9 mouse cellular contexts compared by ENCODE assay signal in genomic region chr2:164771123-164771522, GRCm38 (mm10). TPM values are rescaled to one million over a fixed set of nuclear protein-coding genes. Genes with fewer than 3 reads are reported as not detected.
DNase-seq lines count a peak whose midpoint lies in the region; ATAC-seq and TF ChIP-seq lines count a peak whose summit lies in the region.
"Had no signal": no experiment of that assay in that cellular context is flagged by ENCODE, and none has a peak within 500 bp of the region (broad histone marks: within the 10 kb centered on the region; RNA-seq: fewer than 3 reads in every experiment).

No protein-coding gene starts in this region.

- peak overlapping the region; percentile 75 for H3K4me3 ChIP-seq in kidney, embryonic 14.5 days (ENCODE audit: low read length)
- H3K4me3 ChIP-seq in MEL (ENCODE audit: control insufficient read depth in 1 of 2, insufficient read depth in 1 of 2, low read depth in 2 of 2, low read length in 2 of 2) = peak overlapping the region; percentile 81 to 94
- H3K4me3 ChIP-seq in hindbrain, embryonic 13.5 days = peak overlapping the region; percentile 72
- H3K4me3 ChIP-seq in midbrain, embryonic 12.5 days = peak overlapping the region; percentile 94

- H3K9ac ChIP-seq in kidney, embryonic 14.5 days (ENCODE audit: low read depth, low read length) = peak overlapping the region; percentile 68
- peak overlapping the region; percentile 96 for H3K9ac ChIP-seq in MEL (ENCODE audit: control insufficient read depth, low read depth, low read length, poor library complexity, severe bottlenecking)
- H3K9ac ChIP-seq in hindbrain, embryonic 13.5 days = peak overlapping the region; percentile 72; the same call in 1 of the 2 replicates
- H3K9ac ChIP-seq in midbrain, embryonic 12.5 days (replicated peaks) = peak overlapping the region; percentile 76

- TF ChIP-seq CTCF in MEL (IDR thresholded peaks at IDR 0.05 in 2 of 3, conservative IDR thresholded peaks at IDR 0.05 in 1 of 3; ENCODE audit: control insufficient read depth in 1 of 3, insufficient read depth in 1 of 3, low read depth in 2 of 3, low read length in 3 of 3, poor library complexity in 1 of 3, severe bottlenecking in 1 of 3) = no peak

- no peak for ATAC-seq in kidney, embryonic 14.5 days (ENCODE audit: low FRiP score, low TSS enrichment)
- no peak for ATAC-seq in hindbrain, embryonic 13.5 days (ENCODE audit: low FRiP score)
- no peak for ATAC-seq in midbrain, embryonic 12.5 days (ENCODE audit: low FRiP score, low read depth)
- ATAC-seq in activated CD4-positive, CD25-positive, alpha-beta regulatory T cell, adult 4 months = no peak

- H3K27ac ChIP-seq in kidney, embryonic 14.5 days (ENCODE audit: low read depth, low read length) = no peak overlapping the region
- H3K27ac ChIP-seq in MEL (ENCODE audit: control insufficient read depth, low read depth, low read length) = peak overlapping the region; percentile 83
- H3K27ac ChIP-seq in hindbrain, embryonic 13.5 days = no peak overlapping the region
- no peak overlapping the region for H3K27ac ChIP-seq in midbrain, embryonic 12.5 days (replicated peaks)

- TF ChIP-seq POLR2A in MEL (IDR thresholded peaks at IDR 0.05; ENCODE audit: control insufficient read depth in 1 of 2, insufficient read depth in 1 of 2, low read depth in 1 of 2, low read length in 2 of 2, poor library complexity in 1 of 2) = no peak

- H3K36me3 ChIP-seq in kidney, embryonic 14.5 days (ENCODE audit: control insufficient read depth, insufficient read depth, low read length) = peaks cover 47% of the 10 kb centered on the region
- H3K36me3 ChIP-seq in MEL (ENCODE audit: control insufficient read depth in 1 of 2, insufficient read depth in 2 of 2, low read length in 2 of 2) = peaks cover 2 to 27% of the 10 kb centered on the region in 2 experiments
- peaks cover 24% of the 10 kb centered on the region for H3K36me3 ChIP-seq in hindbrain, embryonic 13.5 days
- H3K36me3 ChIP-seq in midbrain, embryonic 12.5 days = peaks cover 38% of the 10 kb centered on the region

- H3K79me2 ChIP-seq in MEL (ENCODE audit: control insufficient read depth, insufficient read depth, low read length, poor library complexity) = peaks cover 24% of the 10 kb centered on the region

- H3K9me3 ChIP-seq in kidney, embryonic 14.5 days (ENCODE audit: control insufficient read depth, low read length) = no peaks in the 10 kb centered on the region
- no peaks in the 10 kb centered on the region for H3K9me3 ChIP-seq in MEL (replicated peaks; ENCODE audit: insufficient read depth, low read length)
- H3K9me3 ChIP-seq in hindbrain, embryonic 13.5 days = no peaks in the 10 kb centered on the region
- no peaks in the 10 kb centered on the region for H3K9me3 ChIP-seq in midbrain, embryonic 12.5 days

- DNase-seq in kidney, postnatal 4 days = no peak
- DNase-seq in MEL (ENCODE audit: low read depth, low spot score) = peak; percentile 52
- no peak for DNase-seq in adrenal gland, adult 2 months
- no peak for DNase-seq in kidney, adult 11 months
- DNase-seq: cerebellum, adult 11 months had no signal

- H3K4me2 ChIP-seq in kidney, embryonic 14.5 days (replicated peaks; ENCODE audit: low read depth, low read length) = peak overlapping the region; percentile 51
- peak overlapping the region; percentile 98 for H3K4me2 ChIP-seq in hindbrain, embryonic 13.5 days
- H3K4me2 ChIP-seq in midbrain, embryonic 12.5 days (replicated peaks) = peak overlapping the region; percentile 94

- TF ChIP-seq RAD21 in MEL (IDR thresholded peaks at IDR 0.05; ENCODE audit: low read depth, low read length) = no peak

- H3K4me1 ChIP-seq in kidney, embryonic 14.5 days (ENCODE audit: control insufficient read depth, insufficient read depth, low read length) = peaks cover 14% of the 10 kb centered on the region
- H3K4me1 ChIP-seq in MEL (ENCODE audit: control insufficient read depth in 1 of 2, insufficient read depth in 2 of 2, low read length in 2 of 2) = peaks cover 3 to 29% of the 10 kb centered on the region in 2 experiments; a peak in 3 of 4 replicates
- H3K4me1 ChIP-seq in hindbrain, embryonic 13.5 days (replicated peaks) = peaks cover 26% of the 10 kb centered on the region
- peaks cover 25% of the 10 kb centered on the region for H3K4me1 ChIP-seq in midbrain, embryonic 12.5 days

- WGBS in kidney, embryonic 14.5 days = 77% methylated on average over 8 of the region's 8 CpGs
- WGBS in hindbrain, embryonic 13.5 days = 83% methylated on average over 8 of the region's 8 CpGs
- 85% methylated on average over 8 of the region's 8 CpGs for WGBS in midbrain, embryonic 12.5 days

- no peak for TF ChIP-seq EP300 in MEL (IDR thresholded peaks at IDR 0.05; ENCODE audit: low read depth in 1 of 2, low read length in 2 of 2)

- H3K27me3 ChIP-seq in kidney, embryonic 14.5 days (ENCODE audit: control insufficient read depth, insufficient read depth, low read length) = no peaks in the 10 kb centered on the region
- no peaks in the 10 kb centered on the region for H3K27me3 ChIP-seq in MEL (ENCODE audit: control insufficient read depth in 1 of 2, insufficient read depth in 2 of 2, low read length in 2 of 2)
- H3K27me3 ChIP-seq in hindbrain, embryonic 13.5 days = no peaks in the 10 kb centered on the region
- no peaks in the 10 kb centered on the region for H3K27me3 ChIP-seq in midbrain, embryonic 12.5 days

TF ChIP-seq in MEL, 35 proteins besides CTCF, POLR2A, EP300 and RAD21:
- no peak for TF ChIP-seq RCOR1 (IDR thresholded peaks at IDR 0.05; ENCODE audit: low read depth, low read length)

RNA-seq across cellular contexts. Expression of gene Ube2c, which starts 1.4 kb away (rescaled TPM):
- 559 and 687 TPM in 2 replicates for polyA plus RNA-seq in kidney, embryonic 14.5 days (2014; fragmentation: Nextera tagmentation; extraction: Ambion mirVana)
- 170 and 177 TPM in 2 replicates for total RNA-seq in MEL (2012; rRNA removed)
- polyA plus RNA-seq in MEL (2012; ENCODE audit: insufficient read depth in 1 of 2, insufficient read length in 2 of 2, low read depth in 1 of 2, low replicate concordance in 2 of 2, missing spikeins in 1 of 2) = 100 to 1,000 TPM; 257 to 365 TPM
- 97.2 and 108 TPM in 2 replicates for polyA plus RNA-seq in hindbrain, embryonic 13.5 days (2015; fragmentation: Nextera tagmentation; extraction: Ambion mirVana)
- polyA plus RNA-seq in midbrain, embryonic 12.5 days (2016; fragmentation: Nextera tagmentation; extraction: Ambion mirVana) = 438 and 455 TPM in 2 replicates
- total RNA-seq in adrenal gland, adult 2 months (2021) = 1 to 10 TPM; 2.5 to 5.2 TPM
- 7.1 and 9.1 TPM in 2 replicates for polyA plus RNA-seq in adrenal gland, adult 2 months (2012; rRNA removed)
- 10 to 100 TPM; 46.3 to 68.1 TPM for polyA plus RNA-seq in activated CD4-positive, CD25-positive, alpha-beta regulatory T cell, adult 4 months (2017; shearing (Covaris generic))

RNA-seq across cellular contexts. Expression of gene Tnnc2, which starts 8.6 kb away (rescaled TPM):
- 1.8 and 1.9 TPM in 2 replicates for polyA plus RNA-seq in kidney, embryonic 14.5 days (2014; fragmentation: Nextera tagmentation; extraction: Ambion mirVana)
- not detected in 2 replicates for total RNA-seq in MEL (2012; rRNA removed)
- not detected for polyA plus RNA-seq in MEL (2012; ENCODE audit: insufficient read depth in 1 of 2, insufficient read length in 2 of 2, low read depth in 1 of 2, low replicate concordance in 2 of 2, missing spikeins in 1 of 2)
- 1.3 and 3.9 TPM in 2 replicates for polyA plus RNA-seq in hindbrain, embryonic 13.5 days (2015; fragmentation: Nextera tagmentation; extraction: Ambion mirVana)
- 0.52 and 0.77 TPM in 2 replicates for polyA plus RNA-seq in midbrain, embryonic 12.5 days (2016; fragmentation: Nextera tagmentation; extraction: Ambion mirVana)
- not detected for total RNA-seq in adrenal gland, adult 2 months (2021)
- not detected in 2 replicates for polyA plus RNA-seq in adrenal gland, adult 2 months (2012; rRNA removed)
- not detected for polyA plus RNA-seq in activated CD4-positive, CD25-positive, alpha-beta regulatory T cell, adult 4 months (2017; shearing (Covaris generic))

RNA-seq across cellular contexts. Expression of gene Snx21, which starts 14.5 kb away (rescaled TPM):
- 16.0 and 16.6 TPM in 2 replicates for polyA plus RNA-seq in kidney, embryonic 14.5 days (2014; fragmentation: Nextera tagmentation; extraction: Ambion mirVana)
- total RNA-seq in MEL (2012; rRNA removed) = 3.8 and 4.0 TPM in 2 replicates
- 1 to 10 TPM in 1 of 2 experiments, not detected in 1; 7.7 TPM for polyA plus RNA-seq in MEL (2012; ENCODE audit: insufficient read depth in 1 of 2, insufficient read length in 2 of 2, low read depth in 1 of 2, low replicate concordance in 2 of 2, missing spikeins in 1 of 2)
- 21.0 and 22.4 TPM in 2 replicates for polyA plus RNA-seq in hindbrain, embryonic 13.5 days (2015; fragmentation: Nextera tagmentation; extraction: Ambion mirVana)
- 14.4 and 18.3 TPM in 2 replicates for polyA plus RNA-seq in midbrain, embryonic 12.5 days (2016; fragmentation: Nextera tagmentation; extraction: Ambion mirVana)
- total RNA-seq in adrenal gland, adult 2 months (2021) = 10 to 100 TPM; 26.5 to 43.1 TPM
- 109 and 111 TPM in 2 replicates for polyA plus RNA-seq in adrenal gland, adult 2 months (2012; rRNA removed)
- 1 to 10 TPM; 5.0 to 5.1 TPM for polyA plus RNA-seq in activated CD4-positive, CD25-positive, alpha-beta regulatory T cell, adult 4 months (2017; shearing (Covaris generic))

RNA-seq across cellular contexts. Expression of gene Dnttip1, which starts 25.3 kb away (rescaled TPM):
- polyA plus RNA-seq in kidney, embryonic 14.5 days (2014; fragmentation: Nextera tagmentation; extraction: Ambion mirVana) = 64.4 and 70.8 TPM in 2 replicates
- 20.6 and 20.9 TPM in 2 replicates for total RNA-seq in MEL (2012; rRNA removed)
- 10 to 100 TPM in 1 of 2 experiments, not detected in 1; 59.9 TPM for polyA plus RNA-seq in MEL (2012; ENCODE audit: insufficient read depth in 1 of 2, insufficient read length in 2 of 2, low read depth in 1 of 2, low replicate concordance in 2 of 2, missing spikeins in 1 of 2)
- polyA plus RNA-seq in hindbrain, embryonic 13.5 days (2015; fragmentation: Nextera tagmentation; extraction: Ambion mirVana) = 65.0 and 72.3 TPM in 2 replicates
- 87.6 and 90.0 TPM in 2 replicates for polyA plus RNA-seq in midbrain, embryonic 12.5 days (2016; fragmentation: Nextera tagmentation; extraction: Ambion mirVana)
- 10 to 100 TPM; 34.9 to 41.8 TPM for total RNA-seq in adrenal gland, adult 2 months (2021)
- 29.7 and 44.4 TPM in 2 replicates for polyA plus RNA-seq in adrenal gland, adult 2 months (2012; rRNA removed)
- polyA plus RNA-seq in activated CD4-positive, CD25-positive, alpha-beta regulatory T cell, adult 4 months (2017; shearing (Covaris generic)) = 1 to 10 TPM; 6.0 to 6.5 TPM

RNA-seq across cellular contexts. Expression of gene Wfdc3, which starts 25.4 kb away (rescaled TPM):
- 0.83 and 1.4 TPM in 2 replicates for polyA plus RNA-seq in kidney, embryonic 14.5 days (2014; fragmentation: Nextera tagmentation; extraction: Ambion mirVana)
- 0.20 and 0.31 TPM in 2 replicates for total RNA-seq in MEL (2012; rRNA removed)
- under 1 TPM in 1 of 2 experiments, not detected in 1; 0.40 TPM for polyA plus RNA-seq in MEL (2012; ENCODE audit: insufficient read depth in 1 of 2, insufficient read length in 2 of 2, low read depth in 1 of 2, low replicate concordance in 2 of 2, missing spikeins in 1 of 2)
- polyA plus RNA-seq in hindbrain, embryonic 13.5 days (2015; fragmentation: Nextera tagmentation; extraction: Ambion mirVana) = 0.95 and 1.2 TPM in 2 replicates
- polyA plus RNA-seq in midbrain, embryonic 12.5 days (2016; fragmentation: Nextera tagmentation; extraction: Ambion mirVana) = 0.93 and 1.1 TPM in 2 replicates
- total RNA-seq in adrenal gland, adult 2 months (2021) = under 1 TPM; 0.24 to 0.32 TPM
- polyA plus RNA-seq in adrenal gland, adult 2 months (2012; rRNA removed) = 0.17 and 0.27 TPM in 2 replicates
- not detected for polyA plus RNA-seq in activated CD4-positive, CD25-positive, alpha-beta regulatory T cell, adult 4 months (2017; shearing (Covaris generic))
